Mouse (Mus musculus): ENCODE measurements at regions not wholly inside any gene's neighbourhood (a gene's known extent, or its start where the extent isn't known, plus 50 kb on each side); places are given as distances from the start of the nearest gene placed in this dataset.

DNA sequence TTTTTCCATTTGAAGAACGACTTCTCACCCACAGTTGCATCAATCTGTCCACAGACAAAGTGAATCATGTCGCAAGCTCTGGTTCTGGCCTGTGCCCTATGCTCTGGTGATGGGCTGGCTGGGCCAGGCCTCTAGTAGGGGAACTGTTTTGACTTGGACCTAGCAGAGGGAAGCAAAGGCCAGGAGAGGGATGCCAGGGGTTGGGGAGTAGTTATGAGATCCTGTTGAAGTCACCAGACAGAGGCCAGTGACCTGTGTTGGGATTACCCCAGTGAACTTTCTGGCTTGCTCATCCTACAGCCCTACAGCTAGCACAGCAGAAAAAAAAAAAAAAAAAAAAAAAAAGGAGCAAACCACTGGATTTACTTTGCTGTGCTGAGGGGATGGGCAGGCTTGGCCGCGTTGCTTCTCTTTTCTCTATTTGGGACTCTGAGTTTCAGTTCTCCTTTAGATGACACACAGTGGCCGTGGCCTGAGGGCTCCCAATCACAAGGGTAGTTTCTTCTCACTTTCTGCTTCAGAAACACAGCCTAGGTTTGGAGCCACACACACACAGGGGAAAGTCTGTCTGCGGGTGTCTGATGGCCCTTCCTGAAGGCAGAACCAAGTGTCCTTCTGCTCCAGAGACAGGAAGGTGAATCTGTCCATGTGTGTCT is 228.2 kb downstream of the Uaca start:
- TF ChIP-seq POLR2A (IDR thresholded peaks at IDR 0.05; ENCODE audit: borderline replicate concordance, insufficient read depth, low read length): no peak
- no peak for TF ChIP-seq CTCF (IDR thresholded peaks at IDR 0.05; ENCODE audit: borderline replicate concordance, insufficient read depth, low read depth, low read length)

Measured in cerebellum, adult 2 months (tissue).